Mouse (Mus musculus) common myeloid progenitor, adult 5-6 weeks (primary cell): ENCODE measurements at regions not wholly inside any gene's neighbourhood (a gene's known extent, or its start where the extent isn't known, plus 50 kb on each side); places are given as distances from the start of the nearest gene placed in this dataset.

Experiments used
- ATAC-seq: replicated peaks from 2 replicates; pipeline ENCODE4 v1.8.0; 2016; ENCODE audit warnings: low read depth, mild to moderate bottlenecking, moderate TSS enrichment, inconsistent platforms; ENCODE audit not compliant: poor library complexity, severe bottlenecking

- no peak for ATAC-seq
Observed at GRCm38 (mm10) chr2:51682177-51682576, 54.9 kb downstream of the Tas2r134 start.

GRCm38 (mm10) chr2:51682745-51683144 is 55.4 kb downstream of the Tas2r134 start:
- no peak for ATAC-seq

- no peak for ATAC-seq
Observed at GRCm38 (mm10) chr2:51705110-51705509, 77.8 kb downstream of the Tas2r134 start.

GRCm38 (mm10) chr2:51708701-51709100 is 81.4 kb downstream of the Tas2r134 start:
- ATAC-seq = no peak

GRCm38 (mm10) chr2:51712611-51713010 is 85.3 kb downstream of the Tas2r134 start:
- ATAC-seq = no peak

- ATAC-seq = no peak
Observed at GRCm38 (mm10) chr2:51730805-51731204, 103.5 kb downstream of the Tas2r134 start.

- ATAC-seq = no peak
Observed at GRCm38 (mm10) chr2:51731703-51732102, 104.4 kb downstream of the Tas2r134 start.

- ATAC-seq = no peak
Observed at GRCm38 (mm10) chr2:51732355-51732754, 105.0 kb downstream of the Tas2r134 start.

GRCm38 (mm10) chr2:51733218-51733617 is 105.9 kb downstream of the Tas2r134 start:
- ATAC-seq = no peak

- no peak for ATAC-seq
Observed at GRCm38 (mm10) chr2:51736452-51736851, 109.1 kb downstream of the Tas2r134 start.

- no peak for ATAC-seq
Observed at GRCm38 (mm10) chr2:51747675-51748319, 120.5 kb downstream of the Tas2r134 start.

- no peak for ATAC-seq
Observed at GRCm38 (mm10) chr2:51749247-51749646, 121.9 kb downstream of the Tas2r134 start.

GRCm38 (mm10) chr2:51752941-51753564 is 125.7 kb downstream of the Tas2r134 start:
- ATAC-seq = no peak

- no peak for ATAC-seq
Observed at GRCm38 (mm10) chr2:51753565-51754031, 126.3 kb downstream of the Tas2r134 start.

- no peak for ATAC-seq
Observed at GRCm38 (mm10) chr2:51757361-51757760, 130.1 kb downstream of the Tas2r134 start.

GRCm38 (mm10) chr2:51758093-51758492 is 130.8 kb downstream of the Tas2r134 start:
- ATAC-seq = no peak

- ATAC-seq = no peak
Observed at GRCm38 (mm10) chr2:51762866-51763265, 135.6 kb downstream of the Tas2r134 start.

- ATAC-seq = no peak
Observed at GRCm38 (mm10) chr2:51767507-51768135, 140.3 kb downstream of the Tas2r134 start.

GRCm38 (mm10) chr2:51768298-51769271 is 141.3 kb downstream of the Tas2r134 start:
- ATAC-seq = no peak

GRCm38 (mm10) chr2:51785169-51785568 is 149.8 kb downstream of the Rbm43 start:
- no peak for ATAC-seq
